Mouse (Mus musculus): ENCODE results near the gene Chga.

DNA sequence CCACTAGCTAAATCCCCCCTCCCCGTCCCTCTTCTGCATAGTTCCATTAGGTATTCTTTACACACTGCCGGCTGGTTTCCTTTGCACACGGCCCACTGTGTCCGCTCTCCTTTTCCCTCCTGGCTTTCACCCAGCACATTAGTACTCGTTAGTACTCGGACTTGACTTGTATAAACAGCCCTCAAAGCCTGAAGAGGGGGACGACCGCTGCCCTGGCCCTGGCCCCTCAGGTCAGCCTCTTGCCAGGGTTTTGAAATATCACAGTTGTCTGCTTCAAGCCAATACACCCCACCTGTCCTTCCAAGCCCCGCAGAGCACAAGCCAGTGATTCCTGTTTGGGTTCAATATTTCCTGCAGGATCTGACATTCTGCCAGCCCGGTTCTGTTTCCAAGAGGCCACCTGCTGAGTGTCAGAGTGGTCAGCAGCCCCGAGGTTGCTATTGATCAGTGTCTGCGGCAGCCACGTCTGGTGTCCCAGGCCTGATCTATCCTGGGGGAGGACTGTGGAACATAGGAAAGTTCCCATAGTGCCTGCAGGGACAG, 32.9 kb upstream of the Chga start:
- no peak for TF ChIP-seq CTCF (IDR thresholded peaks at IDR 0.05; ENCODE audit: low read depth, low read length)
- no peak for TF ChIP-seq GATA1 (IDR thresholded peaks at IDR 0.05; ENCODE audit: borderline replicate concordance, low read length)
- TF ChIP-seq TAL1 (conservative IDR thresholded peaks at IDR 0.05; ENCODE audit: low read depth, low read length): no peak

All from G1E (cell line).